ENCODE assay signal across 8 mouse cellular contexts in the genomic region with DNA sequence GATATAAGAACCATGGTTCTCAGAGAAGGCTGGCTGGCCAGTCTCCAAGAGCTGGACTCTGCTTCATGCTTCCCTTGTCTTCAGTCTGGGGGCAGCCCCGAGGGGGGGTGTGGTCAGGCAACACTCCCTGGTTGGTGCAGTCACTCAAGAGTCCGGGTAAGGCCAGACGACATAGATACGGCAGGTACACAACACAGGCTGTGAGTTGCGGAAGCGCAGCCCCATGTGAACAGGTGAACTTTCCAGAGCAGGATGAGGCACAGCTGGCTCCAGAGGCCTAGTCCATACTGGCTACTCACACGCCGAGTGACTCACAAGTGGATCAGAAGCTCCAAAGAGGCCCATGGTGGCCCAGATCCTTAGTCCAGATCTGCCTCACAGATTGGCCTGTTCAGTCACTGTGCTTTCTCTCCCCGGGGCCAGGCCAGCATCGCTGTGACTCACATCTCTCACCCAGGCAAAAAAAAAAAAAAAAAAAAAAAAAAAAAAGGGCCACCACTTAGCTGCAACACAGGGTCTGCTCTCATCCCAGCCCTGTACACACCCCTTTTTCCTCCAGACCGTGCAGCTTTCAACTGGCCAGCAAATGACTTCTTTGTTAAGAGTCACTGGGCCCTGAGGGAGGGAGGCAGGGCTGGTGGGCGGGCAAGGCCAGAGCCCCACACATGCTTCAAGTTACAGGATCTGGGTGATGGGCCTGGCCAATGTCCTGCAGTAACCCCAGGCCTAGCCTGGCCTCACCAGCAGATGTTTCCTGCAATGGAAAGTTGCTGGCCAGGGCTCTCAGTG. TPM values are rescaled to one million over a fixed set of nuclear protein-coding genes. Genes with fewer than 3 reads are reported as not detected.
DNase-seq lines count a peak whose midpoint lies in the region; ATAC-seq and TF ChIP-seq lines count a peak whose summit lies in the region.

No protein-coding gene starts in this region.

- peak overlapping the region; percentile 68 for H3K27ac ChIP-seq in midbrain, embryonic 10.5 days (replicated peaks)
- H3K27ac ChIP-seq in midbrain, embryonic 16.5 days (ENCODE audit: low read length): no peak overlapping the region
- 0 out of 2 replicates have a peak overlapping the region, but pooled peaks have one; percentile 48 for H3K27ac ChIP-seq in hindbrain, embryonic 16.5 days (ENCODE audit: low read depth, low read length)
- H3K27ac ChIP-seq in liver, adult 2 months (replicated peaks; ENCODE audit: insufficient read depth, low read depth, low read length): peak overlapping the region; percentile 6; the same call in 1 of the 2 replicates
- 0 out of 2 replicates have a peak overlapping the region, but pooled peaks have one; percentile 28 for H3K27ac ChIP-seq in neural tube, embryonic 14.5 days (ENCODE audit: low read depth, low read length)

- H3K27me3 ChIP-seq in midbrain, embryonic 10.5 days (ENCODE audit: low read depth, poor library complexity, severe bottlenecking): no peaks in the 10 kb centered on the region
- H3K27me3 ChIP-seq in midbrain, embryonic 16.5 days (ENCODE audit: control insufficient read depth, insufficient read depth, low read depth, low read length): no peaks in the 10 kb centered on the region
- no peaks in the 10 kb centered on the region for H3K27me3 ChIP-seq in hindbrain, embryonic 16.5 days (replicated peaks; ENCODE audit: control insufficient read depth, insufficient read depth, low read length)
- H3K27me3 ChIP-seq in liver, adult 2 months (ENCODE audit: control insufficient read depth, insufficient read depth, low read length): no peaks in the 10 kb centered on the region
- no peaks in the 10 kb centered on the region for H3K27me3 ChIP-seq in neural tube, embryonic 14.5 days (ENCODE audit: control insufficient read depth, insufficient read depth, low read length)

- no peak for TF ChIP-seq CTCF in liver, adult 2 months (IDR thresholded peaks at IDR 0.05; ENCODE audit: low read depth, low read length)

- TF ChIP-seq POLR2A in liver, adult 2 months (IDR thresholded peaks at IDR 0.05; ENCODE audit: extremely low read depth, insufficient read depth, low read length): no peak

- WGBS in midbrain, embryonic 10.5 days: 56% methylated on average over 12 of the region's 12 CpGs
- WGBS in midbrain, embryonic 16.5 days: 52% methylated on average over 12 of the region's 12 CpGs
- WGBS in hindbrain, embryonic 16.5 days: 50% methylated on average over 12 of the region's 12 CpGs
- WGBS in liver, adult 2 months: 60% methylated on average over 12 of the region's 12 CpGs
- WGBS in neural tube, embryonic 14.5 days: 57% methylated on average over 12 of the region's 12 CpGs

- no peak overlapping the region for H3K4me2 ChIP-seq in midbrain, embryonic 16.5 days (ENCODE audit: low read length)
- no peak overlapping the region for H3K4me2 ChIP-seq in hindbrain, embryonic 16.5 days (ENCODE audit: low read length)
- H3K4me2 ChIP-seq in neural tube, embryonic 14.5 days (ENCODE audit: low read depth, low read length): no peak overlapping the region

- no peak overlapping the region for H3K9ac ChIP-seq in midbrain, embryonic 16.5 days (ENCODE audit: low read depth, low read length)
- no peak overlapping the region for H3K9ac ChIP-seq in hindbrain, embryonic 16.5 days (ENCODE audit: low read depth, low read length)
- peak overlapping the region; percentile 14 for H3K9ac ChIP-seq in liver, adult 2 months (ENCODE audit: low read depth, low read length)
- H3K9ac ChIP-seq in neural tube, embryonic 14.5 days (replicated peaks; ENCODE audit: low read depth, low read length): no peak overlapping the region

- ATAC-seq in midbrain, embryonic 16.5 days: no peak
- ATAC-seq in hindbrain, embryonic 16.5 days: peak; percentile 71
- peak; percentile 69; the same call in 1 of the 2 replicates for ATAC-seq in neural tube, embryonic 14.5 days (ENCODE audit: low read depth)

- peak; percentile 36 for DNase-seq in midbrain, embryonic 10.5 days (ENCODE audit: low spot score)
- DNase-seq in cerebellum, postnatal 14 days: peak; percentile 53 to 62
- peak; percentile 93 for DNase-seq in gastrocnemius, postnatal 25 days
- DNase-seq in liver, adult 2 months (ENCODE audit: extremely low read depth, low read depth, low spot score): peak; percentile 52
- DNase-seq in thymus, postnatal 0 days (ENCODE audit: low spot score): no peak

- H3K4me3 ChIP-seq in midbrain, embryonic 10.5 days: no peak overlapping the region
- no peak overlapping the region for H3K4me3 ChIP-seq in midbrain, embryonic 16.5 days (ENCODE audit: low read depth, low read length)
- no peak overlapping the region for H3K4me3 ChIP-seq in hindbrain, embryonic 16.5 days (ENCODE audit: low read length)
- no peak overlapping the region for H3K4me3 ChIP-seq in liver, adult 2 months (ENCODE audit: insufficient read depth, low read depth, low read length)
- no peak overlapping the region for H3K4me3 ChIP-seq in neural tube, embryonic 14.5 days (ENCODE audit: low read depth, low read length)

- H3K79me2 ChIP-seq in liver, adult 2 months (ENCODE audit: control insufficient read depth, insufficient read depth, low read length): no peaks in the 10 kb centered on the region

- H3K9me3 ChIP-seq in midbrain, embryonic 10.5 days (replicated peaks): no peaks in the 10 kb centered on the region
- no peaks in the 10 kb centered on the region for H3K9me3 ChIP-seq in midbrain, embryonic 16.5 days (replicated peaks; ENCODE audit: control insufficient read depth, low read length, poor library complexity, severe bottlenecking)
- no peaks in the 10 kb centered on the region for H3K9me3 ChIP-seq in hindbrain, embryonic 16.5 days (ENCODE audit: control insufficient read depth, low read length)
- H3K9me3 ChIP-seq in neural tube, embryonic 14.5 days (ENCODE audit: control insufficient read depth, low read length): no peaks in the 10 kb centered on the region

- peaks cover 4% of the 10 kb centered on the region; the same call in 1 of the 2 replicates for H3K36me3 ChIP-seq in midbrain, embryonic 10.5 days
- peaks cover 24% of the 10 kb centered on the region; the same call in 1 of the 2 replicates for H3K36me3 ChIP-seq in midbrain, embryonic 16.5 days (ENCODE audit: control insufficient read depth, insufficient read depth, low read length)
- peaks cover 29% of the 10 kb centered on the region for H3K36me3 ChIP-seq in hindbrain, embryonic 16.5 days (ENCODE audit: control insufficient read depth, insufficient read depth, low read length)
- H3K36me3 ChIP-seq in liver, adult 2 months (ENCODE audit: control insufficient read depth, insufficient read depth, low read length): no peaks in the 10 kb centered on the region
- 0 out of 2 replicates have a peak, but pooled peaks cover 3% of the 10 kb centered on the region for H3K36me3 ChIP-seq in neural tube, embryonic 14.5 days (ENCODE audit: control insufficient read depth, insufficient read depth, low read length)

- H3K4me1 ChIP-seq in midbrain, embryonic 10.5 days: peaks cover 12% of the 10 kb centered on the region
- no peaks in the 10 kb centered on the region for H3K4me1 ChIP-seq in midbrain, embryonic 16.5 days (ENCODE audit: control insufficient read depth, insufficient read depth, low read length)
- no peaks in the 10 kb centered on the region for H3K4me1 ChIP-seq in hindbrain, embryonic 16.5 days (ENCODE audit: control insufficient read depth, insufficient read depth, low read depth, low read length)
- H3K4me1 ChIP-seq in liver, adult 2 months (ENCODE audit: control insufficient read depth, insufficient read depth, low read length): peaks cover 8% of the 10 kb centered on the region; the same call in 1 of the 2 replicates
- no peaks in the 10 kb centered on the region for H3K4me1 ChIP-seq in neural tube, embryonic 14.5 days (ENCODE audit: control insufficient read depth, insufficient read depth, low read length)

RNA-seq across cellular contexts. Expression of a gene that starts 52.1 kb away (rescaled TPM):
- 5.4 and 11.7 TPM in 2 replicates for polyA plus RNA-seq in midbrain, embryonic 10.5 days (2016; fragmentation: Nextera tagmentation; extraction: Ambion mirVana)
- polyA plus RNA-seq in midbrain, embryonic 16.5 days (2015; fragmentation: Nextera tagmentation; extraction: Ambion mirVana): 188 and 194 TPM in 2 replicates
- 1 to 10 TPM; 1.9 to 4.4 TPM for total RNA-seq in gastrocnemius, postnatal 25 days (2021)
- 151 and 167 TPM in 2 replicates for polyA plus RNA-seq in hindbrain, embryonic 16.5 days (2015; fragmentation: Nextera tagmentation; extraction: Ambion mirVana)
- total RNA-seq in liver, adult 2 months (2014; rRNA removed): 0.09 and 0.13 TPM in 2 replicates
- polyA plus RNA-seq in liver, adult 2 months (2012; rRNA removed): 0.02 TPM in 1 of 2 replicates, not detected in the other
- 186 and 193 TPM in 2 replicates for polyA plus RNA-seq in neural tube, embryonic 14.5 days (2014; fragmentation: Nextera tagmentation; extraction: Ambion mirVana)
- polyA plus RNA-seq in thymus, postnatal 0 days (2015; fragmentation: Nextera tagmentation; extraction: Ambion mirVana): 0.83 and 1.0 TPM in 2 replicates

Comparison
In these comparisons a context has a peak if more than half of its experiments do, and no peak if none do; other contexts are left out.
1. RNA of a gene that starts 52.1 kb away (polyA plus RNA-seq): 188 to 194 TPM in midbrain, embryonic 16.5 days, 186 to 193 TPM in neural tube, embryonic 14.5 days and 151 to 167 TPM in hindbrain, embryonic 16.5 days; 5.4 to 11.7 TPM in midbrain, embryonic 10.5 days, 0.83 to 1.0 TPM in thymus, postnatal 0 days and 0.02 TPM in liver, adult 2 months; every median in the first group is over 10 times any median in the second.